Mouse (Mus musculus): ENCODE results near the gene Capn7.

Gene Capn7

DNA sequence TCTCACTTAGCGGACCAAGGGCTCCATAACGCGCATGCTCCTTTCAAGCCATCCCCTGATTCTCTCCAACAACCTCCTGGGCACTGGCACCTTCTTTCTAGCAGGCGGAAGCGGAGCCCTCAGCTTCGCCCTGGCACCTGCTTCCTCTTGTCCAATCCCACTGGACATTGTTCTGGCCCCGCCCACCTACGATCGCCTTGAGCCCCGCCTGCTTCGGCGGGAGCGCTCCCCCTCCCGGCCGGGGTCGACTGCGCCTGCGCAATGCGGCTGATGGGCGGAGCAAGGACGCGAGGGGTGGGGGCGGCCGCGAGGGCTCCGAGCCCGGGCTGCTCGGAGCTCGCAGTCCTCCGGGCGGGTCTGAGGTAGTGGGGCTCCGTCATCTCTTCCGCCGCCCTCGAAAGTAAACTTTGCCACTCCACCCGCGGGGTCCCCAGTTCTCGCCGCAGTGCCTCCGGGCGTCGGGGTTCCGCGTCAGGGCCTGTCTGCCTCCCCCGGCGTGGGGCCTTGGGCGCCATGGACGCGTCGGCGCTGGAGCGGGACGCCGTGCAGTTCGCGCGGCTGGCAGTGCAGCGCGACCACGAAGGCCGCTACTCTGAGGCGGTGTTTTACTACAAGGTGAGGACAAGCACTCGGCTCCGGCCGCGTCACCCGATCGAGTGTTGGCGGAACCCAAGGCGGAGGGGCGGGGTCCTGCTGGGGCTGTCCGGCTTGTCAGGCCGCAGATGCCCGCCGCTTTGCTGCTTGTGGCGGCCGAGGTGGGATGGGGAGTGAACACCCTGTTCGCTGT is at the start of gene Capn7:
Gene Capn7, plus strand, starts transcription at position 270 of the 787 bp plus-strand sequence.
- peak; percentile 99 for DNase-seq (ENCODE audit: low spot score in 2 of 2)

DNA sequence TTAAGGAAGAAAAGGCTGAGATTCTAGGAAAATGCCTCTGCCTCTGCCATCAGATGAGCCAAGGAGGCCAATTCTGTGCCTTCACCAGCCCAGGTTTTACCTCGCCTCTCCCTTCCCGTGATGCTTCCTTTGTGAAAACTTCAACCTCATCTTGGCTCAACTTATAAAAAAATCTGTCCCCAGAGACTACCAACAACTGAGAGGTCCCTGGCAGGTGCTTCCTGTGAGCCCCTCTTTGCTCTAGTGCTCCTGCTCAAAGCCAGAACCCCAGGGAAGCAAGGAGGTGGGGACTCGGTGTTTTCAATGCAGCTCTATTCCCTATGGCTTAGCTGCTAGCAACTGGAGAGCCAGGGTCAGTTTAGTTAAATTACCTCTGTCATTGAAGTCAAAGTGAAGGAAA is 23.2 kb upstream of the Capn7 start:
- peak in 1 of 2 experiments; percentile 41 for DNase-seq (ENCODE audit: low spot score in 2 of 2)

DNA sequence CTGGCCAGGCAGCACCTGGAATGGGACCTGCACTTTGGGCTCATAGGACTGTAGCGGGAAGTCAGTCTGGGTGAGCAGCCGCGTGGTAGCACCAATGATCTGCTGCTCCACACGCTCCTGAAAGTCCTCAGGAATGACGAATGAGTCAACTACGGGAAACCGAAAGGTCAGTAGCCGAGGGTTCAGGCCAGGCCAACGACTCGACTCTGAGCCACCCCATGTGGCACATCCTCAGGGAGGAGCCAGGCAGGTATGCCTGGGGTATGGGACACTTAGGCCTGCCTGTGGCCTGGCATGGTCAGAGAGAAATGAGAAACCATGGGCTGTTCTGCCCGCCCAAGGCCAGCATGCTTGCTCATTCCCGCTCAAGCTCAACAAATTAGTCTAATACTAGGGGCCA is 19.8 kb upstream of the Capn7 start:
- no peak for DNase-seq (ENCODE audit: low spot score in 2 of 2)

DNA sequence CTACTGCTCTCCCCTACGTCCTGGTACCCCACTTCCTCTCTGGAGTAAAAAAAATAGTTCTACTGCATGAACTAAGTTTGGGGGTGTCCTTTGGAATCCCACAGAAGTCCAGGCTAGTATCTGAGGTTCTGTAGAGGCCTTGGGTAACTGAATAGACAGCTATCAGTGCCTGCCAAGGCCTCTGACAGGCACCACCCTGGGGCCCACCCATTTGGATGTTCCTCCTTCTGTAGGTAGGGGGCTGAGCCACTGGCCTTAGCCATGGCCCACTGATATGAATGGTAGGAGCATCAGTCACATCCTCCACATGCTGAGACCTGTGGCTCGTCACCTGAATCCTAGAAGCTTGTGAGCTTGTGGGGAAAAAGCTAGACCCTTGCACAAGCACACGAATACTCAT is 18.7 kb upstream of the Capn7 start:
- DNase-seq (ENCODE audit: low spot score in 2 of 2): no peak

DNA sequence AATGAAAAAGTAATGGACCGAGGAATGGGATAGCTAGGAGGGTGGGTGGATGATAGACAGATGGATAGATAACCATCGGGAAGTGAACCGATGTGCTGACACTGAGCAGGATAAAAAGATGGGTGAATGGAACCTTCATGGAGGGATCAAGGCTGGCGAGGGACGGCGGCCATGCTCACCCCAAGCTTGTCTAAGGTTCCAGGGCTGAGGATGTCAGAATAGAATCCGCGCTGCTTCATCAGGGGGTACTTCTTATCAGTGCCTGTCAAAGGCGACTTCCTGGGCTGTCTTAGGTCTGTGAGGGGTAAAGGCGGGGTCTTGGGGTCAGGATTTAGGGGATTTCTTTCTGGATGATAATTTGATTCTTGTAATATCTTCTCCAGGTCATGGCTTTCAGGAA is 16.9 kb upstream of the Capn7 start:
- DNase-seq (ENCODE audit: low spot score in 2 of 2): peak in 1 of 2 experiments; percentile 7

DNA sequence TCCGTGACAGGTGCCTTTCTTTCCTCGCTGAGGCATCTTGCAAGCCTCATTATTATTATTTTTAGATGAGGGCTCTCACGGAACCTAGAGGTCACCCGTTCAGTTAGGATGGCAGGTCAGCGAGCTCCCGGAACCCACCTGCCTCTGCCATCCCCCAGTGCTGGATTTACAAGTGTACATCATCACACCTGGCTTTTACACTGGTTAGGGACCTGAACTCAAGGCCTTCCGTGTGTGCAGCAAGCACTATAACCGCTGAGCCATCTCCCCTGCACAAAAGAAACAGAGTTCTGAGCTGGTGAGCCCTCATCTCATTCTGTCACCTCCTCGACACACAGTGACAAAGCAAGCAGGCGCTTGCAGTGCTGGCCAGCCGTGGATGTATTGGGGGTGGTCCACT is 15.3 kb upstream of the Capn7 start:
- peak in 1 of 2 experiments; percentile 9 for DNase-seq (ENCODE audit: low spot score in 2 of 2)

DNA sequence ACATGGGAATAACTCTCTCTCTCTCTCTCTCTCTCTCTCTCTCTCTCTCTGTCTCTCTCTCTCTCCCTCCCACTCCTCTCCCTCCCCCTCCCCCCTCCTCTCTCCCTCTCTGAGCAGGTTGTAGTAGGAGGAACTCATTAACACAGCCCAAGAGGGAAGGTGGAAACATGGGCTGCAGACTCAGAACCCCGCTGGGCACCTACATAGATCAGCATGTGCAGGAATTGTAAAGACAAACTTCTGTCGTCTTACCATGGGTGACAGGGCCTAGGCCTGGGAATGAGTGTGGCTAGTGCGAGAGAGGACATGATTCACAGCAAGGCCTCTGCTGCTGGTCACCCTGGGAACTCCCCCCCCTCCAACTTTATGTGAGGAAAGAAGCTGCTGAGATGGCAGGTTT is 14.2 kb upstream of the Capn7 start:
- peak in 1 of 2 experiments; percentile 8 for DNase-seq (ENCODE audit: low spot score in 2 of 2)

DNA sequence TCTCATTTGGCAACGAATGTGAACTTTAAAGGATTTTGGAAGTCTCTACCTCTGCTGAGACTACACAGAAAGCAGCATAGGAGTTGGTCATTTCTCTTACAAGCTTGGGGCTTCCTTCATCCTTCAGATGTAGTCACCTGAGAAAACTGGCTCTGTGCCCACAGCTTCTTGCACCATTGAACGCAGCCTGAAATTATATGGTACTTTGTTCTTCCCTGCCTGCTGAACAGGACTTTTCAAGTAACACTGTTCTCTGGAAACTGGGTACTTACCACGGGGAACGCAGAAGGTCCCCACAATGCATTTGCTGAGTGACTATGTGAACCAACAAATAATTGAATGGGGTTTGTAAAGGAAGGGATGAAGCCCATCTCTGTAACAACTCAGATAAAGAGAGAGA is 13.2 kb upstream of the Capn7 start:
- DNase-seq (ENCODE audit: low spot score in 2 of 2): peak in 1 of 2 experiments; percentile 14

DNA sequence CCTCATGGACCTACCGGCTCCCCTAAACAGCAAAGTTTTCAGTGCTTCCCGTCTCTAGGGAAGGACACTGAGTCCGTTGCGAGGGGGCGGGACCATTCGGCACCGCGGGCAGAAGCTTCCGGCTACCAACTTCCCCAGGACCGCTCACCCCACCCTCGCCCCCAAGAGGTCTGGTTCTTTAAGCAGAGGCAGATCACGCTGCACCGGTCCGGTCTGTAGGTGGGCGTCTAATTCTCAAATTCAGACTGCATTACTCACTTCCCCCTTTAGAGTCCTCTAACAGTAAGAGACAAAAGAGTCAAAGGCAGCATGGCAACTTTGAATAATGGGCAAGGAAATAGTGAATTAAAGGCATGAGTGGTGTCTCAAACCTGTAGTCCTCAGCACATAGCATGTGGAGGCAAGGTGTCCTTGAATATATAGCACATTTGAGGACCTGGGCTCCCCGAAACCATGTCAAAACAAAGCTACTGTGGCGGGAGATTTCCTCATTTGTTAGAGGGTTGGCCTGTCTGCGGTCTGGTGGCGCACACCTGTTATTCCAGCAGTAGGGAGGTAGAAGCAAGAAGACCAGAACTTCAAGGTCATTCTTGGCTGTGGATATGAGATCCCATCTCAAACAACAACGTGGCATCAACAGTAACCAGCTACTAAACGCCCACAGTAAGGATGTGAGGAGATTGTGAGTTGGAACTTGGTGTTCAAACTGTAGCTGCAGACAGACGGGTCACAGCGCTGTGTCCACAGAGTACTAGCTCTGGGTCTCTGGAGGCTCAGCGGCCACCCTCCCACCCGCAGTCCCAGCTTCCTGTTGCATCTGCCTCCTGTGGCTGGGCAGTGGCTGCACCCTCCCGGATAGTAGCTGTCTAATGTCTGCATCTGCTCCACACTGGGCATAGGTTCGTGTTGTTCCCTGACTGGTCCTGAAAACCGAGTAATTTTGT is 12.3 kb upstream of the Capn7 start, which contains the start of gene Dnah1:
Gene Dnah1, minus strand, starts transcription at position 48 of the 944 bp plus-strand sequence.
- peak; percentile 44 to 79 for DNase-seq (ENCODE audit: low spot score in 2 of 2)

DNA sequence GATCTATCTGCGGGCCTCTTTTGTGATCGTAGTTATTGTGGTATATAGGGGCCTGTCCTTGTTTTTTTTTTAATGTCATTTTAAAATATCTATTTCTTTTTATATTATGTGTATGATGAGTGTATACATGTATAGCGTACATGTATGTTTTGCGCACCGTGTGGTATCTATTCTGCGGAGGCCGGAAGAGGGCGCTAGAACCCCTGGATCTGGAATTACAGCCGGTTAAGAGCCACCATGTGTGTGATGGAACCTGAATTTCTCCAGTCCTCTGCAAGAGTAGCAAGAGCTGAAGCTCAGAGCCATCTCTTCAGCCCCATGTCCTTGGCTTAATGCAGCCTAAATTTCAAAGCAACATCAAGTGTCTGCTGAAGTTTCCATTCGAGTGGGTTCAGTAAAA is 11.6 kb upstream of the Capn7 start:
- DNase-seq (ENCODE audit: low spot score in 2 of 2): peak in 1 of 2 experiments; percentile 63

DNA sequence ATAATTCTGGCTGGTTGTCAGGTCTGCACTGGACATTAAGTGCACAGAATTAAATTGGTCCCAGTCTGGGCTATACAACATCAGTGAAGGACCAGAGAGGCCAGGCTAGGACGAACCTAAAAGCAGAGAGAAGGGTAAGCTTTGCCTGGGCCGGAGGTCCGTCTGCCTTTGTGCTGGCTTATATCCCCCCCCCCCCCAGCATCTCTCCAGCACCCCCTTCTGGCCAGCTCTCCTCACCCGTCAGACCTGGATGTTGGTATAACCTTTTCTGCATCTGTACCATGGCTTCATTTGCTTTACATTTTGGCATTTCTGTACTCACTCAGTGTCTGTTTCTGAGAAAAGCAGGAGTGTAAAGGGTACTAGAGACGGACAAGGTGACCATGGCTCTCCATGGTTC is 10.9 kb upstream of the Capn7 start:
- DNase-seq (ENCODE audit: low spot score in 2 of 2): peak in 1 of 2 experiments; percentile 54

DNA sequence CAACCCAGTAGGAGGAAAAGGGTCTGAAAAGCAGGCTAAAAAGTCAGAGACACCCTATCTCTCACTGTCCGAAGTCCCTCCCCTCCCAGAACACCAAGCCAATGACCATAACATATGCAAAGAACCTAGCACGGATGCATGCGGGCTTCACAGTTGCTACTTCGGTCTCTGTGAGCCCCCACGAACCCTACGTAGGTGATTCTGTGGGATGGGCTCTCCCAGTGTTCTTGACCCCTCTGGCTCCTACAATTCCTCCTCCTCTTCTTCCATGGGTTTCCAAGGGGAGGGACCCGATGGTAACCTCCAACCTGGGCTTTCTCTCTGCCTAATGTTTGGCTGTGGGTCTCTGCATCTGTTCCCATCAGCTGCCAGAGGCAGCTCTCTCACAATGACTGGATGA is 9.7 kb upstream of the Capn7 start:
- DNase-seq (ENCODE audit: low spot score in 2 of 2): peak in 1 of 2 experiments; percentile 6

DNA sequence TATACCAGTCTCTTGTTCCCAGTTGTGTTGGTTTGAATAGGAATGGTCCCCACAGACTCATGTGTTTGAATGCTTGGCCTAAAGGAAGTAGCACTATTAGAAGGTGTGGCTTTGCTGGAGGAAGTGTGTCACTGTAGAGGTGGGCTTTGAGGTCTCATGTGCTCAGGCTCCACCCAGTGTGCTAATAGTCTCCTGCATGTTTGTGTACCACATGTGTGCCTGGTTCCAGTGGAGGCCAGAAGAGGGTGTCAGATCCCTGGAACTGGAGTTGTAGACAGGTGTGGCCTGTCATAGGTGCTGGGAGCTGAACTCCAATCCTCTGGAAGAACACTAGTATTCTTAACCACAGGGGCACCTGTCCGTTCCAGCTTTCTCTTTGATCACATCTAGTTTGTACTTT is 9.2 kb upstream of the Capn7 start:
- no peak for DNase-seq (ENCODE audit: low spot score in 2 of 2)

DNA sequence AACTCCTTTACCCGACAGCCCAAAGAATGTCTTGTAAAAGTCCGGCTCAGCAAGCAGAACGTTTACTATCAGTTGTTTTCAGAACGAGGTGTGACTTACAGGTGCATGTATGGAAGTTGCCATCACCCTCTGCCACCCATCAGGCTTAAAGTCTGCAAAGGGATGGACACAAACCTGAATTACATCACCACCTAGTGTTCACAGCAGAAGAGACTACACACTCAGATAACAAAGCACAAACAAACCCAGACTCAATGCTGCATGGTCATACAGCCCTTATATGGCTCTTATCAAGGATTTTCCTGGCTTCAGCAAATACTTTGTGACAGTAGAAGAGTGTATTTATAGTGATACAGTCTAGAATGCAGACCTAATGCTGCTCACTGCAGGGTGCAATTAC is 8.8 kb upstream of the Capn7 start:
- DNase-seq (ENCODE audit: low spot score in 2 of 2): no peak

DNA sequence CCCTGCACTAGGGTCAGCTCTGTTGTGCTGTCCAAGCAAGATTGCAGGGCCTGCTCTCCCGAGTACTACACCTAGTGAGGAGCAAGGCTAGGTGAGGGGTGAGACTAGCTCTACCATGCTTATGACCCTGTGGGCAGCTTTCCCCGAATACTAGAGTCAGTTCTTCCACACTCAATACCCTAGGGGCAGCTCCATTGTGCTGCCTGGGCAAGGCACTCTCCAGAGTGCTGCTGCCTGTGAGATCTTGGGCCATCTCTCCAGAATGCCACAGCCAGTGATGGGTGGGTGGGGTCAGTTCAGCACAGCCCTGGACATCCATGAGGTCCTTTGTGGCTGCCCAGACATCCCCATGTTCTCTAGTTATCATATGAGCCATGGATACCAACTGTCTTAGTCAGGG is 6.7 kb upstream of the Capn7 start:
- DNase-seq (ENCODE audit: low spot score in 2 of 2): no peak

DNA sequence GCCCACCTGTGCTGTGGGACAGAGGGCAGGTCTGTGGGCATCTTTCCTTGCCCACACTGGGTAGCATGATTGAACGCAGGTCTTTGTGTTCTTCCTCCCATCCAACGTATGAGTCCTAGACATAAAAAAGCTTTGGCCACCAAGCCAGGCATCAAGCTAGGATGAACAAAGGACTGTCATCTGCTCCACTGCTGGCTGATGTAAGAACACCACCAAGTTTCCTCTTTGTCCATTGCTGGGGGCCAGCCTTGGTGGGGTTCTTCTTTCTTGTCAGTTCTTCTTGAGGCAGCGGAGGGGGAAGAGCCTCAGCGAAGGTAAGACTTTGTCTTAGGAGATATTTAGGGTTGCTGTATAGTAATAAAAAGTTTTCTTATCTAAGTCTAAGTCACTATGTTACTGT is 5.5 kb upstream of the Capn7 start:
- DNase-seq (ENCODE audit: low spot score in 2 of 2): no peak

DNA sequence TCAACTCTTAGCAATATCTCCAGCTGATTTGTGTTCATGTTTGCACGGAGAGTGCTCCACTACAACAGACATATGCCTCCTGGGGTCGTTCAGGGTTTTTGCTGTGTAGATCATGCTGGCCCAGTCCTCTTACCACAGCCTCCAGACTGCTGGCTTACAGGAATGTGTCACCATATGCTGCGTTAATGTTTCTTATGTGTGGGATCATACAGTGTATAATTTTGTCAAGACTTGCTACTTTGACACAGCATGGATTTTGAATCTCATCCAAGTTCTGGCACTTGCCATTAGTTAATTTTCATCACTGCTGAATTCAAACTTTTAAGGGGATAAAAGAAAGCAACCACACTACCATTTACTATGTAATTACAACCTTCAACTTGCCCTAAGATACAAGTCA is 673 bp upstream of the Capn7 start:
- DNase-seq (ENCODE audit: low spot score in 2 of 2): no peak

DNA sequence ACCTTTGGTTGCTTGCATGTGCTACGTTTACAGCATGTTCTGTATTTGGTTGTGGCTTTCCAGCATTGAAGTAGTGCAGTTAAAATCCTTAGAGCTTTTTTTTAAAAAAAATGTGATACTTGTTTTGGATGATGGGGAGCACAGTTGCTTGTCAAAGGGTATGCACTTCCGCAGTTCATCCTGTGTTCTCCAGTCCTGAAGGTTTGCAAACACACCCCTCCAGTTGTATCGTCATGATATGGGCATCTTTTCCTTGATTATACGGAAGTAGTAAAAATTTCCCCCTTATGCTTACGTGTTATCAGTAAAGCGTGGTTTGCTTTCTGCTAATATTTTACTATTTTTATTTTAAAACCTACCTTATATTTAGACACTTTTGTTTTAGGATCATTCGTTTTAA is 968 bp downstream of the Capn7 start:
- DNase-seq (ENCODE audit: low spot score in 2 of 2): no peak

DNA sequence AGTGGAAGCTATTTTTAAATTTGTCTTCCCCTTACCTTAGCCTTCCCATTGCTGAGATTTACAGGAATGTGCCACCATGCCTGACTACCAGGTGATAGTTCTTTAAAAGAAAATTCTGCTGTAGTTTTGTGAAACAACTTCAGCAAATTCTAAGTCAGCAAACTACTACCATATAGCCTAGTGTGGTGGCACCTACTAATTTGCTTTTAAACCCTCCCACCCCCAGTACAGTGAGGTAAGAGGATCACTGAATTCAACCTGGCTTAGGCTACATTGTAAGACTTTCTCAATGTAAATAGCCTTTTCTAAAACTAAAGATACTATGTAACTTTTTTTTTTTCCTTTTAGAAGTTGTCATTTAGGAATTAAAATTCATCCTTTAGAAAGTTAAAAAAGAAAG is 1.5 kb downstream of the Capn7 start:
- no peak for DNase-seq (ENCODE audit: low spot score in 2 of 2)

DNA sequence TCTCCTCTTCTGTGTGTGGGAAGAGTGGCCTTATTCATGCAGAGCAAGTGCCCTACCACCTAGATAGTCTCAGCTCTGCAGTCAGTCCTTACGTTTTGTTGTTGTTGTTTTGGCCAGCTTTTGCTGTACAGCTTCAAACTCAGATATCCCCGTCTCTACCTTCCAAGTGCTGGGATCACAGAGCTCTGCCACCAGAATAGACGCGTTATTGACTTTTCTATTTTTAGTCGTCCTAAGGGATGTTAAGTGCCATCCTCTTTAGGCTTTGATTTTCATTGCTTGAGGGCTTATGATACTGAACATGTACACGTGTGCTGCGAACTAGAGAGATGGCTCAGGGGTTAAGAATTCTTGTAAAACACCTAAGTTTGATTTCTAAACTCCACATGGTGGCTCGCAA is 6.8 kb downstream of the Capn7 start:
- no peak for DNase-seq (ENCODE audit: low spot score in 2 of 2)

DNA sequence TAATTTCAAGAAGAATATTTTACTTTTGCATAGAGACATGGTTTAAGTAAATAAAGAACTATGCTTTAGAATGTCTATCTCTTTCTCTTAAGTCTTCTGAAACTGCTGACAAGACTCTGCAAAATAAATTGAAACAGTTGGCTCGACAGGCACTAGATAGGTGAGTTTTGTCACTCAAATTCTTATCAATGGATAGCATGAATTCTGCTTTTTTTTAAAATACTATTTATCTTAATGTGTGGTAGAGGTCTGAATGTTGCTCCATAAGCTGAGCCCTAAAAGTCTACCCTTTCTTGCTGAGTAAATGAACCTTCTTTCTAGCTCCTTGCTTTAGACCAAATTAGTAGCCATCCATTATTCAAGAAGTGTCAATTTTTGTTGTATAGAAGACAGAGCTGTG is 8.9 kb downstream of the Capn7 start:
- DNase-seq (ENCODE audit: low spot score in 2 of 2): no peak

DNA sequence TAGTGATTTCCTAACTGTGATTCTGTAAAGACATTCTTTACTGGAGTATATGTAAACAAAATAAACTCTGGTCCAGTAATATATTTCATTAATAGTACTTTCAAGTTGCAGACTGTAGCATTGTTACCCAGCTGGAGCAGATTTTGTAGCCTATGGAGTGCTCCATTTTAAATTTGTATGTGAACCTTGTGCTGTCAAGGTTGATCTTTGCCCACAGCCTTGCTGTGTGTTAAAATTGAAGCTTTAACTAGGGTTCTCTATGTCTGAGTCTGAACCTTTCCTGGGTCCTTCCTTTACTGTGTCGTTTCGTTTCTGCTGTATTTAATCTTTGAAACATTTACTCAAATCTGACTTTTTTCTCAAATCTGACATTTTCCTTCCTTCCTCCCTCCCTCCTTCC is 25.8 kb downstream of the Capn7 start:
- no peak for DNase-seq (ENCODE audit: low spot score in 2 of 2)

DNA sequence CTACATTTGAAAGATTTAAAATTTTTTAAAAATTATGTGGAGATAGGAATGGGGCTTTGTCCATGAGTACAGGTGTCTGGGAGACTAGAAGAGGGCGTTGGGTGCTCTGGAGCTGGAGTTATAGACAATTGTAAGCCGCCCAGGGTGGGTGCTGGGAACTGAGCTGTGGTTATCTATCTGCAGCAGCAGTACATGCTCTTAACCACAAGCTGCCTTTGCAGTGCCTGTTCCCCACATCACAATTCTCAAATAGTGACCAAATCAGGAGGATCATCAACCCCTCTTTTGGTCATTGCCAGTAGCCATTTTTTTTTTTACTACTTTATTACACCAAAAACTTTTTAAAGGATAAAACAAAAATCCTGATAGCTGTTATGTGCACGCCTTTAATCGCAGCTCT is 28.2 kb downstream of the Capn7 start:
- DNase-seq (ENCODE audit: low spot score in 2 of 2): no peak
